Mouse (Mus musculus): ENCODE measurements around the gene Olfr1367. TPM values are rescaled to one million over a fixed set of nuclear protein-coding genes. Genes with fewer than 3 reads are reported as not detected.

Olfr1367 gene
- total RNA-seq (2021): not detected
- long read RNA-seq, experiment 1: 0 reads
- long read RNA-seq, experiment 2: 0 reads

GRCm38 (mm10) chr13:21346610-21347009 lies at the start of gene Olfr1367:
Olfr1367 (plus strand) TSS chr13:21346910.
- DNase-seq (ENCODE audit: low spot score in 2 of 2): no peak

- DNase-seq (ENCODE audit: low spot score in 2 of 2): no peak
Observed at GRCm38 (mm10) chr13:21298557-21298956, 48.2 kb upstream of the Olfr1367 start.

GRCm38 (mm10) chr13:21304483-21305066 lies 42.1 kb upstream of the Olfr1367 start:
- DNase-seq (ENCODE audit: low spot score in 2 of 2): no peak

GRCm38 (mm10) chr13:21309788-21310187 lies 36.9 kb upstream of the Olfr1367 start:
- no peak for DNase-seq (ENCODE audit: low spot score in 2 of 2)

- no peak for DNase-seq (ENCODE audit: low spot score in 2 of 2)
Observed at GRCm38 (mm10) chr13:21311926-21312325, 34.8 kb upstream of the Olfr1367 start, which contains the start of gene Gpx6. Gpx6 (plus strand) TSS chr13:21312125.

GRCm38 (mm10) chr13:21312854-21313253 lies 33.9 kb upstream of the Olfr1367 start:
- DNase-seq (ENCODE audit: low spot score in 2 of 2): no peak

GRCm38 (mm10) chr13:21313903-21314302 lies 32.8 kb upstream of the Olfr1367 start:
- DNase-seq (ENCODE audit: low spot score in 2 of 2): no peak

GRCm38 (mm10) chr13:21320262-21320661 lies 26.4 kb upstream of the Olfr1367 start:
- DNase-seq (ENCODE audit: low spot score in 2 of 2): no peak

- DNase-seq (ENCODE audit: low spot score in 2 of 2): no peak
Observed at GRCm38 (mm10) chr13:21321890-21322494, 24.7 kb upstream of the Olfr1367 start.

GRCm38 (mm10) chr13:21322509-21323375 lies 24.0 kb upstream of the Olfr1367 start:
- DNase-seq (ENCODE audit: low spot score in 2 of 2): no peak

- DNase-seq (ENCODE audit: low spot score in 2 of 2): no peak
Observed at GRCm38 (mm10) chr13:21323405-21323804, 23.3 kb upstream of the Olfr1367 start.

GRCm38 (mm10) chr13:21326191-21326590 lies 20.5 kb upstream of the Olfr1367 start:
- no peak for DNase-seq (ENCODE audit: low spot score in 2 of 2)

GRCm38 (mm10) chr13:21326657-21327211 lies 20.0 kb upstream of the Olfr1367 start:
- peak; percentile 55 to 80 for DNase-seq (ENCODE audit: low spot score in 2 of 2)

- no peak for DNase-seq (ENCODE audit: low spot score in 2 of 2)
Observed at GRCm38 (mm10) chr13:21327424-21327823, 19.3 kb upstream of the Olfr1367 start.

GRCm38 (mm10) chr13:21350593-21350992 lies 3.9 kb downstream of the Olfr1367 start:
- DNase-seq (ENCODE audit: low spot score in 2 of 2): no peak

- peak; percentile 70 to 87 for DNase-seq (ENCODE audit: low spot score in 2 of 2)
Observed at GRCm38 (mm10) chr13:21362621-21363248, 16.0 kb downstream of the Olfr1367 start, which contains the start of gene Zscan12. Zscan12 (plus strand) TSS chr13:21362820.

GRCm38 (mm10) chr13:21363719-21364118 lies 17.0 kb downstream of the Olfr1367 start:
- DNase-seq (ENCODE audit: low spot score in 2 of 2): no peak

- DNase-seq (ENCODE audit: low spot score in 2 of 2): no peak
Observed at GRCm38 (mm10) chr13:21366635-21367034, 19.9 kb downstream of the Olfr1367 start.

- no peak for DNase-seq (ENCODE audit: low spot score in 2 of 2)
Observed at GRCm38 (mm10) chr13:21372700-21373099, 26.0 kb downstream of the Olfr1367 start.

- DNase-seq (ENCODE audit: low spot score in 2 of 2): no peak
Observed at GRCm38 (mm10) chr13:21377773-21378172, 31.1 kb downstream of the Olfr1367 start.

GRCm38 (mm10) chr13:21395211-21395610 lies 48.5 kb downstream of the Olfr1367 start:
- DNase-seq (ENCODE audit: low spot score in 2 of 2): no peak

Data from gastrocnemius, postnatal 4 days (tissue).